Mouse (Mus musculus) embryonic facial prominence, embryonic 11.5 days (tissue): ENCODE measurements around the gene Senp2. TPM values are rescaled to one million over a fixed set of nuclear protein-coding genes. Genes with fewer than 3 reads are reported as not detected.
"Not testable (repeated sequence)": the region's sequence is repeated elsewhere in the genome, so short reads cannot be mapped to it uniquely, and the experiment has no call there.

ENCODE experiments used
- ATAC-seq: fragments of 200-750 bp; cut with Nextera tagmentation; replicated peaks from 2 replicates; pipeline ENCODE4 v1.8.0; 2017; ENCODE audit warnings: low read depth; ENCODE audit not compliant: insufficient number of reproducible peaks, low FRiP score, low TSS enrichment
- DNase-seq: peaks from one replicate; pipeline ENCODE4 v3.0.0-alpha.2; 2015; ENCODE audit warnings: low spot score
- H3K27ac ChIP-seq: fragments of 300-500 bp; sonication (generic); replicated peaks from 2 replicates; pipeline ENCODE4 v1.5.1; 2014; ENCODE audit warnings: mild to moderate bottlenecking, low read depth, low read length, control low read depth
- H3K27me3 ChIP-seq: fragments of 300-500 bp; sonication (generic); 2 replicates; pipeline ENCODE4 v1.6.1; 2014; ENCODE audit warnings: mild to moderate bottlenecking, low read length, moderate library complexity, mixed read lengths; ENCODE audit not compliant: control insufficient read depth, insufficient read depth
- H3K36me3 ChIP-seq: fragments of 300-500 bp; sonication (generic); replicated peaks from 2 replicates; pipeline ENCODE4 v1.6.1; 2014; ENCODE audit warnings: low read depth, mild to moderate bottlenecking, low read length, moderate library complexity, mixed read lengths; ENCODE audit not compliant: control insufficient read depth, insufficient read depth
- H3K4me1 ChIP-seq: fragments of 300-500 bp; sonication (generic); 2 replicates; pipeline ENCODE4 v1.6.1; 2014; ENCODE audit warnings: low read length, mixed read lengths; ENCODE audit not compliant: control insufficient read depth, insufficient read depth
- H3K4me2 ChIP-seq: fragments of 300-500 bp; sonication (generic); 2 replicates; pipeline ENCODE4 v1.6.1; 2014; ENCODE audit warnings: low read depth, mild to moderate bottlenecking, control low read depth, low read length, moderate library complexity
- H3K4me3 ChIP-seq: fragments of 300-500 bp; sonication (generic); 2 replicates; pipeline ENCODE4 v1.5.1; 2014; ENCODE audit warnings: low read depth, low read length, control low read depth
- H3K9ac ChIP-seq: fragments of 300-500 bp; sonication (generic); replicated peaks from 2 replicates; pipeline ENCODE4 v1.6.1; 2014; ENCODE audit warnings: mild to moderate bottlenecking, control low read depth, low read length
- H3K9me3 ChIP-seq: fragments of 300-500 bp; sonication (generic); replicated peaks from 2 replicates; pipeline ENCODE4 v1.6.1; 2016; ENCODE audit warnings: mild to moderate bottlenecking, low read length, inconsistent platforms, mixed read lengths; ENCODE audit not compliant: control insufficient read depth
- WGBS: fragments of 180-500 bp; shearing (Covaris S2); extraction: QIAGEN DNeasy Blood & Tissue Kit; methylation state at CpG from one replicate; pipeline ENCODE4 v1.1.7; 2014; 5-methylcytosine and 5-hydroxymethylcytosine counted together
- polyA plus RNA-seq: library from polyadenylated mRNA; unstranded; fragments of >200 nt; fragmentation: Nextera tagmentation; extraction: Ambion mirVana; gene quantifications from 2 replicates; pipeline ENCODE4 v1.2.1, GENCODE M21; 2014

Senp2 gene
- polyA plus RNA-seq, 1 experiment from 2014 or later = 62.4 TPM

- ATAC-seq = no peak
Observed at GRCm38 (mm10) chr16:21983581-21983980, 25.7 kb upstream of the Senp2 start.

GRCm38 (mm10) chr16:21984091-21984490 is 25.2 kb upstream of the Senp2 start:
- WGBS = 88% methylated on average over 12 of the region's 12 CpGs
- Histone ChIP-seq H3K4me3 (no peak overlapping the region), H3K27ac (no peak overlapping the region), H3K27me3 (no peaks in the 10 kb centered on the region), H3K36me3 (no peaks in the 10 kb centered on the region), H3K9ac (no peak overlapping the region), H3K9me3 (no peaks in the 10 kb centered on the region), H3K4me1 (no peaks in the 10 kb centered on the region), H3K4me2 (no peak overlapping the region)
- DNase-seq (no peak), ATAC-seq (no peak)

More at GRCm38 (mm10) chr16:21983581-21983980, 25.7 kb upstream of the Senp2 start:
- WGBS = 94% methylated on average over 4 of the region's 4 CpGs
- no peak for DNase-seq
- Histone ChIP-seq H3K36me3 (no peaks in the 10 kb centered on the region), H3K9ac (no peak overlapping the region), H3K27ac (no peak overlapping the region), H3K4me2 (no peak overlapping the region), H3K9me3 (no peaks in the 10 kb centered on the region), H3K4me1 (no peaks in the 10 kb centered on the region), H3K4me3 (no peak overlapping the region), H3K27me3 (no peaks in the 10 kb centered on the region)

- Histone ChIP-seq H3K4me1 (no peaks in the 10 kb centered on the region), H3K9me3 (no peaks in the 10 kb centered on the region), H3K4me3 (no peak overlapping the region), H3K27me3 (no peaks in the 10 kb centered on the region), H3K27ac (no peak overlapping the region), H3K36me3 (no peaks in the 10 kb centered on the region), H3K9ac (no peak overlapping the region), H3K4me2 (no peak overlapping the region)
- 27% methylated on average over 3 of the region's 3 CpGs for WGBS
- ATAC-seq (no peak), DNase-seq (no peak)
Observed at GRCm38 (mm10) chr16:21986191-21986590, 23.1 kb upstream of the Senp2 start.

DNA sequence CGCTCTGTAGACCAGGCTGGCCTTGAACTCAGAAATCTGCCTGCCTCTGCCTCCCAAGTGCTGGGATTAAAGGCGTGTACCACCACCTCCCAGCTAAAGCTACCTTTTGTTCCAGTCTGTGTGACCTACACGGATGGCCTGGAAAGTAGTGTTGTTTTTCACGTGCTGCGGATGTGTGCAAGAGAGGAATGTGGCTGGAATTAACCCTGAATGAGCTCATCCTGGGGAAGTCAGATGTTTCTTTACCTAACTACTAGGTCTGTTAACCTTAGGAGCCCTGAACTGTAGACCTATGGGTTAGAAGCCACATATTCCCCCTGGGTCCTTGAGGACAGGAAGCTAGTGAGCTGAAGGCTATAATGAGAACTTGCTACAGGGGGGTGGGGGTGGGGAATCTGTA is 21.3 kb upstream of the Senp2 start:
- WGBS = 56% methylated on average over 5 of the region's 5 CpGs
- DNase-seq = no peak

DNA sequence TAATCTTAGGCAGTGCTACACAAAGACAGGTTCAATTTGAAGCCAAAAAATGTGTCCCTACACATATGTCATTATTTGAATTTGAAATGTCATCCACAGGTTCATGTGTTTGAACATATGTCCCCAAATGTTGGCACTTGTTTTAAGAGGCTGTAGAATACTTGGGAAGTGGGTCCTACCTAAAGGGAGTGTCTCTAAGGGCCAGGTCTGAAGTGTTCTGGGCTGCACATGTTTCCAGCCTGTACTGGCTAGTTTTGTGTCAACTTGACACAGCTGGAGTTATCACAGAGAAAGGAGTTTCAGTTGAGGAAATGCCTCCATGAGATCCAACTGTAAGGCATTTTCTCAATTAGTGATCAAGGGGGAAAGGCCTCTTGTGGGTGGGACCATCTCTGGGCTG is 18.4 kb upstream of the Senp2 start:
- not testable (repeated sequence) for H3K4me3 ChIP-seq, H3K27ac ChIP-seq, H3K4me1 ChIP-seq, H3K9ac ChIP-seq, H3K36me3 ChIP-seq, H3K4me2 ChIP-seq, ATAC-seq, H3K9me3 ChIP-seq, DNase-seq, H3K27me3 ChIP-seq

More for the DNA sequence above, 21.3 kb upstream of the Senp2 start:
- Histone ChIP-seq H3K27me3 (no peaks in the 10 kb centered on the region), H3K4me3 (no peak overlapping the region), H3K9ac (no peak overlapping the region), H3K36me3 (no peaks in the 10 kb centered on the region), H3K4me1 (no peaks in the 10 kb centered on the region), H3K4me2 (no peak overlapping the region), H3K9me3 (no peaks in the 10 kb centered on the region), H3K27ac (no peak overlapping the region)
- ATAC-seq = no peak

DNA sequence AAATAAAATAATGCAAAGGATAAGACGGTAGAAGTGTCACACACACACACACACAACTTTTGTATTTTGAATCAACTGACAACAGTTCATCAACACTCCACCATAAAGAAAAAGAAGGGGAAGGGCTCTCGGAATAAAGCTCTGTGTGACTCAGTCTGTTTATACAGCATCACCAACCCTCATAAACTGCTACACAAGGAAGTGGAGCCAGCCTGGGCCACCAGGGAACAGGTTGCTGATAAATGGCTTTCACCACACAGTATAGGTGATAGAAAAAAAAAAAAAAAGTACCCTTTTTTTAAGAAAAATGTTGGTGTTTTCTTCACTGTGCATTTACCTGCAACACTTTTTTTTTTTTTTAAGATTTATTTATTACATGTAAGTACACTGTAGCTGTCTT is 17.5 kb upstream of the Senp2 start:
- Histone ChIP-seq H3K4me3 (no peak overlapping the region), H3K27me3 (no peaks in the 10 kb centered on the region), H3K27ac (no peak overlapping the region), H3K9me3 (no peaks in the 10 kb centered on the region), H3K4me1 (no peaks in the 10 kb centered on the region), H3K9ac (no peak overlapping the region), H3K4me2 (no peak overlapping the region), H3K36me3 (no peaks in the 10 kb centered on the region)
- DNase-seq (no peak), ATAC-seq (no peak)
- 83% methylated on average over 2 of the region's 2 CpGs for WGBS

GRCm38 (mm10) chr16:21995304-21995703 is 14.0 kb upstream of the Senp2 start, which contains the start of gene Liph:
Gene Liph, minus strand, starts transcription at chr16:21995663.
- H3K4me3 ChIP-seq = 0 out of 2 replicates have a peak within 1 kb of the TSS, but pooled peaks have one; percentile 3
- ATAC-seq = no peak
- H3K9ac ChIP-seq = no peak within 1 kb of the TSS

GRCm38 (mm10) chr16:21996402-21996801 is 12.9 kb upstream of the Senp2 start:
- WGBS = 60% methylated on average over 4 of the region's 4 CpGs
- no peak overlapping the region for H3K9ac ChIP-seq
- no peak for DNase-seq
- H3K27ac ChIP-seq = no peak overlapping the region
- H3K4me3 ChIP-seq = no peak overlapping the region
- no peak overlapping the region for H3K4me2 ChIP-seq
- H3K9me3 ChIP-seq = no peaks in the 10 kb centered on the region
- no peaks in the 10 kb centered on the region for H3K27me3 ChIP-seq
- no peaks in the 10 kb centered on the region for H3K36me3 ChIP-seq
- no peak for ATAC-seq
- H3K4me1 ChIP-seq = no peaks in the 10 kb centered on the region

More at GRCm38 (mm10) chr16:21995304-21995703, 14.0 kb upstream of the Senp2 start, which contains the start of gene Liph:
- no peak within 1 kb of the TSS for H3K27ac ChIP-seq
- H3K27me3 ChIP-seq = no peaks in the 10 kb centered on the region
- H3K4me2 ChIP-seq = peak within 1 kb of the TSS; percentile 25
- H3K36me3 ChIP-seq = no peaks in the 10 kb centered on the region
- H3K4me1 ChIP-seq = no peaks in the 10 kb centered on the region
- DNase-seq = no peak
- WGBS = 11% methylated on average over 16 of the region's 16 CpGs
- H3K9me3 ChIP-seq = no peaks in the 10 kb centered on the region
